Mouse (Mus musculus) T-helper 17 cell (primary cell): Measurements from ENCODE around the gene Tada1.

Source experiments
- in situ Hi-C, 2 experiments: fragments of 300-600 bp; cut with MboI, MseI; formaldehyde crosslinking; loops; 1 replicate in 1 of 2; 2 replicates in 1 of 2; pipeline ENCODE4 v1.15.1; 2025; ENCODE audit warnings: high pct_unique_total_duplicates in 2 of 2

Gene Tada1

DNA sequence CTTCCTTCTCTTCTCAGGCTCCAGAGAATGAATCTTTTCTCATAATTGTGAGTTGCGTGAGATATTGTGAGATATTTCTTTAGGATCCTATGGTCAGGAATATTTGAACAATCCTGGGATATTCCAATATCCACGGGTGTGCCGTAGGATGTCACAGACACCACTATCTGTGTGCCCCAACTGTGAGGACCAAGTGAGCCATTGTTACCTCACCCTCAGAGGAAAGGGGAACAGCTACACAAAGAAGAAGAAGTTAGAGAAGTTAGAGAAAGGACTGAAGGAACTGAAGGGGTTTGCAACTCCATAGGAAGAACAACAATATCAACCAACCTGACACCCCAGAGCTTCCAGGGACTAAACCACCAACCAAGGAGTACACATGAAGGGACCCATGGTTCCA is 63.1 kb downstream of the Tada1 start:
- in situ Hi-C loops, result loop anchor here in 1 of 2 experiments (25.0 kb wide), 1 partner anchor 770 kb away; no protein-coding TSS in a partner anchor
